Mouse (Mus musculus) R1 (cell line): ENCODE data around the gene Gde1.
A peak's percentile ranks its signal among the peaks of the same experiment; 100 is the strongest.

Source experiments
- DNase-seq: peaks from one replicate; pipeline ENCODE4 v3.0.0-alpha.2; 2018; ENCODE audit warnings: low read depth, low spot score

Gde1 gene

GRCm38 (mm10) chr7:118706488-118706887 lies 910 bp upstream of the Gde1 start:
- no peak for DNase-seq

- peak; percentile 69 for DNase-seq
Observed at GRCm38 (mm10) chr7:118706051-118706450, 473 bp upstream of the Gde1 start.

- DNase-seq: no peak
Observed at GRCm38 (mm10) chr7:118704001-118704850, 1.4 kb downstream of the Gde1 start.

DNA sequence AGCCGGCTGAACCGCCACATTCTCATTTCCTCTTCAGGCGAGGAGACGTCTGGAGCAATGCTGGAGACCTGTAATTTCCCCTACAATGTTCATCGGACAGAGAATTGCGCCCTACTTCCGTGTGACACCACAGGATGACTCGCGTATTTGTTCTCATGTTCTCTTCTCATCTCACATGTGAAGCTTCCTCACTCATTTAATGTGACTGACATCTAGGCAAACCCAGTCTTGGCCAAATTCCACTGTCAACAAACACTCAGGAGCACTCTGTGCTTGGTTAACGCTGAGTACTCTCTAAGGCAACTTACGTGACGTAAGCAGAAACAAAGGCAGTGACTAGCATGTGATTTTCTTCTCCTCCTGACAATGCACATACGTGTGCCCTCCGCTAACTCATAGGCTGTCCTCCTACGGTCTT lies 2.4 kb downstream of the Gde1 start:
- no peak for DNase-seq

GRCm38 (mm10) chr7:118698882-118699281 lies 6.7 kb downstream of the Gde1 start:
- no peak for DNase-seq

- DNase-seq: no peak
Observed at GRCm38 (mm10) chr7:118697168-118697567, 8.4 kb downstream of the Gde1 start.

DNA sequence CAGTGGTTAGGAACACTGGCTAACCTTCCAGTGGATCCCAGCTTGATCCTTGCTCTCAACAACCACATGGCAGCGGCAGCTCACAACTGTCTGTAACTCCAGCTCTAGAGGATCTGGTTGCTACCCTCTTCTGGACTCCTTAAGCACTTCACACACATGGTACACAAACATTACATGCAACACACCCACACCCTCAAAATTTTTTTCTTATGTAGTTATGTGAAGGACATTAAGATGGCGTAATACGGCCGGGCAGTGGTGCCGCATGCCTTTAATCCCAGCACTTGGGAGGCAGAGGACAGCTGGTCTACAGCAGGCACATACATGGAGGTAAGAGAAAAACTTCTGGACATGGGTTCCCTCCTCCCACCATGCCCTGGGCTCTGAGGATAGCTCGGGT lies 9.4 kb downstream of the Gde1 start:
- DNase-seq: no peak

GRCm38 (mm10) chr7:118691287-118691686 lies 14.3 kb downstream of the Gde1 start:
- no peak for DNase-seq

- DNase-seq: no peak
Observed at GRCm38 (mm10) chr7:118689088-118689487, 16.5 kb downstream of the Gde1 start.

- DNase-seq: peak; percentile 87
Observed at GRCm38 (mm10) chr7:118688199-118688598, 17.4 kb downstream of the Gde1 start.

DNA sequence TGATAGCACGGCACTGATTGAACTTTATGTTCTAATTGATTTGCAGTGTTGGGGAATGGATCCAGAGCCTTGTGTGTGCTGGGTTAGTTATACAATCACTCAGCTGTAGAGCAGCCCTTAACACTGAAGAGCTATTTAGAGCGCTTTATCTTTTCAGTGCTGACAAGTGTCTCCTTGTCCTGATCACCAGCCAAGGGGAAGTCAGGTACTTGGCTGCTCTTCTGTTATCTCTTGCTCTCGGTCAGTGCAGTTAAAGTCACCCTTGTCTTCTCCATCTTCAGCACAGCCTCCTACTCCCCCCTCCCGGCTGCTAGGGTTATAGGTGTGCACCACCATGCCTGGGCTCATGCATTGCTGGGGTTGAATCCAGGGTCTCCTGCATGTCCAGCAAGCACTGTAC lies 28.8 kb downstream of the Gde1 start:
- DNase-seq: no peak

DNA sequence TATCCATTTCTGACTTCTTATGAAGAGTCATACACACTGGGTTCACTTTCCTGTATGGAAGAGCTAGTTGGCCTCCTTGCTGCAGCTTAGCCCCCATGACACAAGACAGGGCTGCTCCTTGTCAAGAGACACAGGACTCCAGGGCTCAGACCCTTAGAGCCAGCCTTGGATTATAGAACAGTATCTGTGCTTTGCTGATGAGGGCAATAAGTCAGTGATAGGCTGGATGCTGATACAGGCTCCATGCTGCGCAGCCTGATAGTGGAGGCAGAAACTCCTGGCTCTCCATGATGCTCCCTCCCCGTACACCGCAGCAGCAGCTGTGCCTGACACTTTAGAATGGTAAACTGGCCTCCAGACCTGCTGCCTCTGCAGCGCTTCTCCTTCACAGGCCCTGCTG lies 35.4 kb downstream of the Gde1 start:
- no peak for DNase-seq

GRCm38 (mm10) chr7:118667773-118668172 lies 37.8 kb downstream of the Gde1 start:
- no peak for DNase-seq

GRCm38 (mm10) chr7:118656730-118657129 lies 48.8 kb downstream of the Gde1 start:
- DNase-seq: peak; percentile 92

DNA sequence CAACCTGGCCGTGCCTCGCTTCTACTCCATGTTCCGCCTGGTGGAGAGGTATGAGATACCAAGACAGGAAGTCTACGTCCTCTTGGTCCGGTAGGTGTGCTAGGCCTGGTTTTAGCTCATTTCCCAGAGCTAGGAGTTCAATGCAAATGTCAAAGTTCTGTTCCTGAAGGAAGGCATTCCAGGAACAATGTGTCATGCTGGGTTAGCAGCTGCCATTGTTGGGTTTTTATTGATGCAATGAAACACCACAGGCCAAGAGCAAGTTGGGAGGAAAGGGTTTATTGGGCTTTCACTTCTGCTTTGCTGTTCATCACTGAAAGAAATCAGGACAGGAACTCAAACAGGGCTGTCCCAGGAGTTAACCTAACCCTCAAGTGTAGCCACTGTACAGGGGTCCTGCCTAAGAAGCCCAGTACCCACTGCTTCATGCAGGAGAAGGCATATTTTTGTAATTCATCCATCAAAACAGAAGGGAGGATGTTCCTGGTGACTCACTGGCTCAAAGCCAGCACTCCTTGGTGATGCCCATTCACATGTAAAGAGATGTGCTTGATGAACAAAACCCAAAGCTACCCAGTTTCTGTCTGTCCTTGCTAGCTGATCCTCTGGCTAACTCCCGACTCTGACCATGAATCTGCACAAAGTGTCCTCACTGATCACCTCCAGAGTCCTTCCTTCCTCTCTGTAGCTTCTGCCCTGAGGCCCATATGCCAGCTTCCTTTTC lies 52.8 kb downstream of the Gde1 start:
- DNase-seq: peak; percentile 97

DNA sequence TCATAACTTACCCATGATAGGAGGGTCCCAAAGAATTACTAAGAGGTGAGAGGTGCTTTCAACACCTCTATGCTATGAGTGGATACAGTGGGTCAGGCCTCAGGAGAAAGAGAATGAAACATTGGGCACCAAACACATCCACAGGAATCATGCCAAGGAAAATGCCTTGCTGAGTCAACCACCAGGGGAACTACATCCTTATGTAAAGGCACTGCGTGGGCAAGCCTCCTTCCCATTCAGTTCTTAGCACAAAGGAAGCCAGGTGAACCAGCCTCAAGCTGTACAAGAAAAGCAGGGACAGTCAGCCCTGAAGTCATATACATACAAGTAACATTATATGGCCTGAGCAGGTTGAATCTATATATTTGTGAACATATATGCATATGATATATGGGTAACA lies 54.7 kb downstream of the Gde1 start:
- DNase-seq: no peak

DNA sequence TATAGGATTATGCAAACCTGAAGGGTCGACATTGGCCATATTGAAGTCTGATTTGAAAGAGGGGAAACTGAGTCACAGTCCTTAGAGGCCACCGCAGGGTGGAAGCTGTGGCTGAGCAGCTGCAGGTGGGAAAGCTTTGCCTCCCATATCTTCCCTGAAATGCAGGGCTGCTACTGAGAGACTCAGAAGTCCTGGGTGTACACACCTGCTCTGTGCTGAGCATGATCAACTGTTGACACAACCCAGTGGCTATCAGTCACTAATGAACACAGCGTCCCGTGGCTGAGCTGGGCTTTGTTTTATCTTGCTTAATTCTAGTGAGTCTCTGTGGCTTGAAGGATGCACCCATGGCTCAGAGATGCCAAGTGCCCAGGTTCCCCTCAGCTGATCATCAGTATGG lies 55.5 kb downstream of the Gde1 start:
- no peak for DNase-seq

DNA sequence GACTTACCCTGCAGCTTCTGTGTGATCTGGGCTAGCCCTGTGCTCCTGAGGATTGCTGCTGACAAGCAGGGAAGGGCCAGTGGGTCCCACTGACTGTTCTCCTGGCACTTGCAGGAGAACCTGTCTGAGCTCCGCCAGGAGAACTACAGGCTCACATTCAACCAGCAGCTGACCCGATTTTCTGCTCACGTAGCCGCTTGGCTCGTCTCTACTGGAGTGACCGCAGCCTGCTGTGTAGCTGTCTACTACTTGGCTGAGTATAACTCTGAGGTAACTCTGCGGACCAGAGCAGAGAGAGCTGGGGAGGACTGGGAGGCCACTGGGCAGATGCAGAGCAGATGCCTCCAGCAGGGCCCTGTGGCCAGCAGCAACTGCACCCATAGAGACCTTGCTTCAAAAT lies 56.2 kb downstream of the Gde1 start:
- no peak for DNase-seq

GRCm38 (mm10) chr7:118646237-118646636 lies 59.3 kb downstream of the Gde1 start:
- no peak for DNase-seq
